Mouse (Mus musculus): ENCODE results near the gene Isl2. TPM values are rescaled to one million over a fixed set of nuclear protein-coding genes. Genes with fewer than 3 reads are reported as not detected.

Gene Isl2
- polyA plus RNA-seq, 1 experiment from 2014 or later: not detected

DNA sequence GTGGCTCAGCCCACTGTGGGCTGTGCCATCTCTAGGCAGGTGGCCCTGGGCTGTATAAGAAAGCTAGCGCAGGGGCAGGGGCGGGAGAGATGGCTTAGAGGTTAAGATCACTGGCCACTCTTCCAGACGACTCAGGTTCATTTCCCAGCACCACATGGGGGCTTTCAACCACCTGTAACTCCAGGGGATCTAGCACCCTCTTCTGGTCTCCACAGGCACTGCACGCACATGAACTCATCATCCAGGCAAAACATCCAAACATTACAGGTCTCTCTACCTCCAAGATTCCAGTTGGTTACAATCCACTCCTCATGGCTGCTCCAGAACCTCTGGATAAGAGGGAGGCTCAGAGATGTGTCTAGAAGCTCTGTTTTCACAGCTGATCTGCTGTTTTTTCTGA is 12.8 kb upstream of the Isl2 start:
- 40% methylated on average over 4 of the region's 4 CpGs for WGBS
- DNase-seq: no peak
- no peak overlapping the region for H3K27ac ChIP-seq (ENCODE audit: low read depth)
- H3K4me1 ChIP-seq (ENCODE audit: insufficient read depth): no peaks in the 10 kb centered on the region
- H3K9me3 ChIP-seq (ENCODE audit: low read depth, low read length): no peaks in the 10 kb centered on the region
- H3K4me3 ChIP-seq (ENCODE audit: low read depth, low read length): no peak overlapping the region
- H3K36me3 ChIP-seq (ENCODE audit: insufficient read depth): no peaks in the 10 kb centered on the region
- peak; percentile 45 for TF ChIP-seq CTCF (IDR thresholded peaks at IDR 0.05; ENCODE audit: low read depth)
- H3K9ac ChIP-seq: no peak overlapping the region
- no peak for ATAC-seq (ENCODE audit: insufficient read depth)
- H3K4me2 ChIP-seq: no peak overlapping the region
- no peaks in the 10 kb centered on the region for H3K27me3 ChIP-seq (ENCODE audit: insufficient read depth, low read length)

DNA sequence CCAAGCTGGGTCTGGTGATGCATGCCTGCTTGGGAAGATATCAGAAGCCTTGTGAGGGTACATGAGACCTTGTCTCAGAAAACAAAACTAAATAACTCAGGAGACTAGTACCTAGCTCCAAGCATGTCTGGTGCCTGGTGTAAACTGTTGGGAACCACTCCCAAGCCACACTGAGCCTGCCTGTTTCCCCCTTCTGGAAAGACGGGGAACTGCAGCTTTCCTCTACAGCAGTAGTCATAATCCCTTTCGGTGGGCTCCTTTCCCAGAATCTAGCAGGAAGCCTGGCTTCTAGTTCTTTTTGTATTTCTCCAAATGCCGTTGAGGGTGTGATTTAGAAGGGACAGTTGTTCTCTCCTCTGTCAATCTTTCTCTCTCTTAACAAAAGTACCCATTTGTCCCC is 2.6 kb upstream of the Isl2 start:
- peak; percentile 81 for TF ChIP-seq CTCF (IDR thresholded peaks at IDR 0.05; ENCODE audit: low read depth)
- ATAC-seq (ENCODE audit: insufficient read depth) (no peak), DNase-seq (peak; percentile 82)
- Histone ChIP-seq H3K9me3 (ENCODE audit: low read depth, low read length) (no peaks in the 10 kb centered on the region), H3K27me3 (ENCODE audit: insufficient read depth, low read length) (peaks cover 29% of the 10 kb centered on the region), H3K9ac (no peak overlapping the region), H3K4me1 (ENCODE audit: insufficient read depth) (no peaks in the 10 kb centered on the region), H3K27ac (ENCODE audit: low read depth) (no peak overlapping the region), H3K4me2 (no peak overlapping the region), H3K4me3 (ENCODE audit: low read depth, low read length) (no peak overlapping the region), H3K36me3 (ENCODE audit: insufficient read depth) (no peaks in the 10 kb centered on the region)
- WGBS: 28% methylated on average over 3 of the region's 3 CpGs

DNA sequence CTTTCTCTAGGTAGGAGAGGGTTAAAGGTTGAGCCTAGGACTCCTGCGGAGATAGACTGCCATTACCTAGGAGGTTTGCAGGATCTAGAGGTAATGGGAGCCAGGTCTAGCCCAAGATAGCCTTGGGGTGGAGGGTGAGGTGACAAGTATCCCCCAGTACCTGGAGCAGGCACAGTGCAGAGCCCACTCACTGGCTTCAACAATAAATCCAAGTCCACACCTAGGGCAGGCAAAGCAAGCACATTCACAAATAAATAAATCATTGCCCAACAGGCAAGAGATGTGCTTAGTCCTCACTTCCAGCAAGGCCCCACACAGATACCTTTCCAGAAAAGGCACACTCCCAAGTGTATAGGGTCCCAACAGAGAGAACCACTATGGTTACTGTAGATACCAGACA is 534 bp downstream of the Isl2 start:
- ATAC-seq (ENCODE audit: insufficient read depth) (no peak), DNase-seq (no peak)
- H3K27me3 ChIP-seq (ENCODE audit: insufficient read depth, low read length): peaks cover 60% of the 10 kb centered on the region
- no peak overlapping the region for H3K27ac ChIP-seq (ENCODE audit: low read depth)
- H3K9me3 ChIP-seq (ENCODE audit: low read depth, low read length): no peaks in the 10 kb centered on the region
- peaks cover 8% of the 10 kb centered on the region; the same call in 1 of the 2 replicates for H3K4me1 ChIP-seq (ENCODE audit: insufficient read depth)
- H3K4me2 ChIP-seq: no peak overlapping the region
- H3K36me3 ChIP-seq (ENCODE audit: insufficient read depth): no peaks in the 10 kb centered on the region
- 9% methylated on average over 1 of the region's 1 CpGs for WGBS
- H3K4me3 ChIP-seq (ENCODE audit: low read depth, low read length): no peak overlapping the region
- no peak for TF ChIP-seq CTCF (IDR thresholded peaks at IDR 0.05; ENCODE audit: low read depth)
- no peak overlapping the region for H3K9ac ChIP-seq

DNA sequence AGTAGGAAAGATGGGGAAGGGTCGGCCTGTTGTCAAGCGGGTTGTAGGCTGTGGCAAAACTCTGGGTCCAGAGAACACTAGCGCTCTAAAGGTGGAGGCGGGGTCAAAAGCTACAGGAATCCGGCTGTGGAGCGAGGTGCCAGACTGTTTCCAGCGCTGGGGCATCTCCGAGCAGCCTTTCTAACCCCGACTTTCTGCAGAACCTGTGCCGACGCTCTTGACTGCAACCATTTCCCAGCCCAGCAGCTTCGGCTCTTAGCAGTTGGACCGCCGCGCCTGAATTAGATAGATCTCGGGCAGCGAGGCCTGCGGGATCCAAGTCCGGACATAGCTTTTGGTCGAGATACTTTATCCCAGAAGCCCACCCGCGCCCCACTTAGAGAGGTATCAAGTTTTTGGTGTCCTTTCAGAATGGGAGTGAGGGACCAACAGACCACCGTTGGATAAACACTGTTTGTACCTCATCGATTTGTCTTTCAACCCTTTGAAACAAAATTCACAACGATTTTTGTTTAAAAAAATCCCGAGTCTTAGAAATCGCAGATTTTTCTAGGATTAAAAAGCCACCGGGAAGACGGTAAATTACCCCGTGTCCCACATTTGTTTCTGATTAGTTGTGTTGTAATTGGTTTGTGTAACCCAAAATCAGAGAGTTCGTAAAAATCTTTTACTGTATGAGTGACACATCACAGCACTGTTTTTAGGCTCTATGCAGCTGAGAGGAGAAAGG is 1.4 kb downstream of the Isl2 start:
- peak overlapping the region; percentile 40 for H3K4me3 ChIP-seq (ENCODE audit: low read depth, low read length)
- H3K27me3 ChIP-seq (ENCODE audit: insufficient read depth, low read length): peaks cover 68% of the 10 kb centered on the region
- peaks cover 8% of the 10 kb centered on the region; the same call in 1 of the 2 replicates for H3K4me1 ChIP-seq (ENCODE audit: insufficient read depth)
- no peak for TF ChIP-seq CTCF (IDR thresholded peaks at IDR 0.05; ENCODE audit: low read depth)
- peak overlapping the region; percentile 79 for H3K4me2 ChIP-seq
- H3K27ac ChIP-seq (ENCODE audit: low read depth): no peak overlapping the region
- no peaks in the 10 kb centered on the region for H3K36me3 ChIP-seq (ENCODE audit: insufficient read depth)
- WGBS: 2% methylated on average over 31 of the region's 31 CpGs
- DNase-seq: peak; percentile 47
- ATAC-seq (ENCODE audit: insufficient read depth): no peak
- H3K9me3 ChIP-seq (ENCODE audit: low read depth, low read length): no peaks in the 10 kb centered on the region
- H3K9ac ChIP-seq: no peak overlapping the region

DNA sequence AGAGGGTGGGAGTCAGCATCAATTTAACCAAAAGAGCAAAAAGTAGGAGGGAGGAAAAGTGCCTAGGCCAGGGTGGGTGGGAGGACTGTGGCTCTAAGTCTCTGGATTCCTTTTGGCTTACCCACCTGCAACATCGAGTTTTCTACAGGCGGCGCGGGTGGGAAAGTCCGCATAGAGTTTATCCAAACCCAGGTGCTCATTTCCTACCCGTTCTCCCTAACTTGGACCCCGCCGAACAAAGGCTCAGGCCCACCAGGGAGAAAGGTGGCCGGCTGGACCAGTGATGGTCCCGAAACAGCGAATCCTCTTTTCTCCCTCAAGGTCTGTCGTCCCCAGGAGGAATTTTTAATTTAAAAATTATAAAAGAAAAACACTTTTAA is 1.9 kb downstream of the Isl2 start:
- 1% methylated on average over 12 of the region's 12 CpGs for WGBS
- H3K9me3 ChIP-seq (ENCODE audit: low read depth, low read length): no peaks in the 10 kb centered on the region
- TF ChIP-seq CTCF (IDR thresholded peaks at IDR 0.05; ENCODE audit: low read depth): no peak
- H3K4me2 ChIP-seq: peak overlapping the region; percentile 79
- 0 out of 2 replicates have a peak overlapping the region, but pooled peaks have one; percentile 1 for H3K9ac ChIP-seq
- H3K4me3 ChIP-seq (ENCODE audit: low read depth, low read length): peak overlapping the region; percentile 40
- peaks cover 73% of the 10 kb centered on the region for H3K27me3 ChIP-seq (ENCODE audit: insufficient read depth, low read length)
- no peaks in the 10 kb centered on the region for H3K36me3 ChIP-seq (ENCODE audit: insufficient read depth)
- ATAC-seq (ENCODE audit: insufficient read depth): no peak
- H3K4me1 ChIP-seq (ENCODE audit: insufficient read depth): peaks cover 8% of the 10 kb centered on the region; the same call in 1 of the 2 replicates
- H3K27ac ChIP-seq (ENCODE audit: low read depth): no peak overlapping the region
- peak; percentile 15 for DNase-seq

DNA sequence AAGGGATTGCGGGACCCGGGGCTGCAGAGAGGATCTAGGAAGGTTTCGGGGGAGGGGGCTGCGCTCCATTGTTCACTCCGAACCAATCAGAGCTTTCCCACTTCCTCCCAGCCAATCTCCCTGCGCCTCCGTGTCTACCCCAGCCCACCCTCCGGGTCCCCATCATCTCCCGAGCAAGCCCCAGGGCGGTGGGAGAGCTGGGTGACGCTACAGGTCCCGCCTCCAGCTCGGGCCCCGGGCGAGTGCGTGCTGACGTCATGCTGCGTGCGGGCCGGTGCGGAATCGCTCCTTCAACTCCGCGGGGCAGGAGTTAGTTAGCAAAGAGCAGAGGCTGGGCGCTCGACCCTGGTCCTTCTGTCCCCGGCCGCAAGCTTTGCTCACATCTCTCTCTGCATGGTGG is 2.4 kb downstream of the Isl2 start:
- H3K4me3 ChIP-seq (ENCODE audit: low read depth, low read length): peak overlapping the region; percentile 40
- peak overlapping the region; percentile 79 for H3K4me2 ChIP-seq
- H3K9me3 ChIP-seq (ENCODE audit: low read depth, low read length): no peaks in the 10 kb centered on the region
- DNase-seq (peak; percentile 86), ATAC-seq (ENCODE audit: insufficient read depth) (peak; percentile 92)
- 0 out of 2 replicates have a peak overlapping the region, but pooled peaks have one; percentile 1 for H3K9ac ChIP-seq
- peaks cover 78% of the 10 kb centered on the region for H3K27me3 ChIP-seq (ENCODE audit: insufficient read depth, low read length)
- under 1% methylated on average over 28 of the region's 28 CpGs for WGBS
- H3K36me3 ChIP-seq (ENCODE audit: insufficient read depth): no peaks in the 10 kb centered on the region
- H3K27ac ChIP-seq (ENCODE audit: low read depth): no peak overlapping the region
- TF ChIP-seq CTCF (IDR thresholded peaks at IDR 0.05; ENCODE audit: low read depth): no peak
- peaks cover 8% of the 10 kb centered on the region; the same call in 1 of the 2 replicates for H3K4me1 ChIP-seq (ENCODE audit: insufficient read depth)

DNA sequence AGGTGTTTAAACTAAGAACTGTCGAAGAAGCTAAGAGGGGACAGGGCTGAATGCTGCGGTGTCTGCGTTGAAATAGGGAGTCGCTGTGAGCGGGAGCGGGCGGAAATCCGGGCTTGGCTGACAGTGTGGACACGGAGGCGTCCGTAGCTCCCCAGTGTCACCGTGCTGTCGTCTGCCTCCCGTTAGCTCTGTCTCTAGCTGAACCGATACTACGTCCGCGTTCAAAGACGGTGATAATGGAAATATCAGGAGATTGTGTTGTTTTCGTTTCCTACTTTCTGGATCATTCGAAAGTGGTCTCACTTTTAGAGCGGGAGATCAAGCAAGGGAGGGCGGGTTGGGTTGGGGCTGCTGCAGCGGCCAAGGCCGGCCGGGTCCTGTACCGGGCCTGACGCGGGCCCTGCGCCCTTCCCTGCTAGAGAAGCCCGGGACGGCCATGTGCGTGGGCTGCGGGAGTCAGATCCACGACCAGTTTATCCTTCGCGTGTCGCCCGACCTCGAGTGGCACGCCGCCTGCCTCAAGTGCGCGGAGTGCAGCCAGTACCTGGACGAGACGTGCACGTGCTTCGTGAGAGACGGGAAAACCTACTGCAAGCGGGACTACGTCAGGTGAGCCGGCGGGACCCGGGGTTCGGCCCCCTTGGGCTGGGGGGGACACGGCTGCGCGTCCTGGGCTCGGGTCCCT is 3.4 kb downstream of the Isl2 start:
- Histone ChIP-seq H3K4me3 (ENCODE audit: low read depth, low read length) (peak overlapping the region; percentile 40), H3K4me2 (peak overlapping the region; percentile 79), H3K4me1 (ENCODE audit: insufficient read depth) (peaks cover 8% of the 10 kb centered on the region; the same call in 1 of the 2 replicates), H3K36me3 (ENCODE audit: insufficient read depth) (no peaks in the 10 kb centered on the region), H3K9me3 (ENCODE audit: low read depth, low read length) (no peaks in the 10 kb centered on the region), H3K27me3 (ENCODE audit: insufficient read depth, low read length) (peaks cover 88% of the 10 kb centered on the region), H3K27ac (ENCODE audit: low read depth) (no peak overlapping the region), H3K9ac (0 out of 2 replicates have a peak overlapping the region, but pooled peaks have one; percentile 3)
- ATAC-seq (ENCODE audit: insufficient read depth) (no peak), DNase-seq (peak; percentile 47)
- TF ChIP-seq CTCF (IDR thresholded peaks at IDR 0.05; ENCODE audit: low read depth): no peak
- WGBS: under 1% methylated on average over 59 of the region's 59 CpGs
